15 mouse cellular contexts compared by ENCODE assay signal in genomic region chr10:19168362-19168761, GRCm38 (mm10).
DNase-seq lines count a peak whose midpoint lies in the region; ATAC-seq lines count a peak whose summit lies in the region.
"Had no signal": no experiment of that assay in that cellular context is flagged by ENCODE, and none has a peak within 500 bp of the region (broad histone marks: within the 10 kb centered on the region; RNA-seq: fewer than 3 reads in every experiment).

No protein-coding gene starts in this region.

- no peaks in the 10 kb centered on the region for H3K27me3 ChIP-seq in heart, embryonic 10.5 days (ENCODE audit: insufficient read depth, poor library complexity, severe bottlenecking)
- no peaks in the 10 kb centered on the region for H3K27me3 ChIP-seq in hindbrain, embryonic 10.5 days (ENCODE audit: insufficient read depth, poor library complexity, severe bottlenecking)
- H3K27me3 ChIP-seq in hindbrain, embryonic 11.5 days (ENCODE audit: control insufficient read depth, insufficient read depth, low read length): no peaks in the 10 kb centered on the region
- H3K27me3 ChIP-seq in embryonic facial prominence, embryonic 14.5 days (replicated peaks; ENCODE audit: control insufficient read depth, insufficient read depth, low read length): no peaks in the 10 kb centered on the region
- H3K27me3 ChIP-seq: midbrain, embryonic 12.5 days had no signal

- no peak for DNase-seq in heart, embryonic 10.5 days (ENCODE audit: low spot score)
- no peak for DNase-seq in heart, adult 9 months (ENCODE audit: low spot score in 2 of 2)
- no peak for DNase-seq in hindbrain, embryonic 10.5 days (ENCODE audit: low spot score)
- no peak for DNase-seq in hindbrain, embryonic 11.5 days (ENCODE audit: low spot score)
- peak; percentile 37 for DNase-seq in 3T3-L1 (ENCODE audit: low read depth, low spot score)
- no peak for DNase-seq in embryonic facial prominence, embryonic 14.5 days (ENCODE audit: low spot score)
- DNase-seq in ovary, adult 18-20 months (ENCODE audit: low spot score): no peak
- DNase-seq: cerebellum, adult 9-11 months; gastrocnemius, postnatal 36 days; left cerebral cortex, postnatal 4 days had no signal

- WGBS in heart, embryonic 10.5 days: 73% methylated on average over 5 of the region's 5 CpGs
- 81% methylated on average over 5 of the region's 5 CpGs for WGBS in hindbrain, embryonic 10.5 days
- WGBS in hindbrain, embryonic 11.5 days: 90% methylated on average over 5 of the region's 5 CpGs
- 84% methylated on average over 5 of the region's 5 CpGs for WGBS in embryonic facial prominence, embryonic 14.5 days

- no peak for ATAC-seq in hindbrain, embryonic 11.5 days (ENCODE audit: low FRiP score)
- 0 out of 2 replicates have a peak, but pooled peaks have one; percentile 13 for ATAC-seq in embryonic facial prominence, embryonic 14.5 days (ENCODE audit: low read depth)
- ATAC-seq: hindbrain, embryonic 16.5 days had no signal

- H3K27ac ChIP-seq in heart, embryonic 10.5 days: peak overlapping the region; percentile 85
- H3K27ac ChIP-seq in hindbrain, embryonic 10.5 days: peak overlapping the region; percentile 72
- H3K27ac ChIP-seq in hindbrain, embryonic 11.5 days (ENCODE audit: low read depth, low read length): no peak overlapping the region
- no peak overlapping the region for H3K27ac ChIP-seq in embryonic facial prominence, embryonic 14.5 days (replicated peaks; ENCODE audit: low read depth, low read length)
- H3K27ac ChIP-seq: kidney, postnatal 0 days; layer of hippocampus, adult 2 months; liver, embryonic 14.5 days; midbrain, embryonic 12.5 days had no signal

- H3K4me3 ChIP-seq in heart, embryonic 10.5 days: no peak overlapping the region
- no peak overlapping the region for H3K4me3 ChIP-seq in hindbrain, embryonic 10.5 days
- H3K4me3 ChIP-seq in hindbrain, embryonic 11.5 days (ENCODE audit: low read depth, low read length): no peak overlapping the region
- H3K4me3 ChIP-seq in embryonic facial prominence, embryonic 14.5 days (ENCODE audit: low read depth, low read length): no peak overlapping the region
- H3K4me3 ChIP-seq: layer of hippocampus, adult 2 months; midbrain, embryonic 12.5 days had no signal

- no peaks in the 10 kb centered on the region for H3K9me3 ChIP-seq in heart, embryonic 10.5 days
- no peaks in the 10 kb centered on the region for H3K9me3 ChIP-seq in hindbrain, embryonic 10.5 days
- no peaks in the 10 kb centered on the region for H3K9me3 ChIP-seq in hindbrain, embryonic 11.5 days (ENCODE audit: control insufficient read depth, low read length)
- H3K9me3 ChIP-seq in embryonic facial prominence, embryonic 14.5 days (ENCODE audit: control insufficient read depth, low read length): no peaks in the 10 kb centered on the region
- H3K9me3 ChIP-seq: midbrain, embryonic 12.5 days had no signal

- no peak overlapping the region for H3K4me2 ChIP-seq in hindbrain, embryonic 11.5 days (replicated peaks; ENCODE audit: low read depth, low read length)
- no peak overlapping the region for H3K4me2 ChIP-seq in embryonic facial prominence, embryonic 14.5 days (ENCODE audit: low read depth, low read length)
- H3K4me2 ChIP-seq: midbrain, embryonic 12.5 days had no signal

- H3K4me1 ChIP-seq in heart, embryonic 10.5 days: peaks cover 30% of the 10 kb centered on the region
- H3K4me1 ChIP-seq in hindbrain, embryonic 10.5 days (replicated peaks): peaks cover 18% of the 10 kb centered on the region
- no peaks in the 10 kb centered on the region for H3K4me1 ChIP-seq in hindbrain, embryonic 11.5 days (replicated peaks; ENCODE audit: control insufficient read depth, insufficient read depth, low read length)
- H3K4me1 ChIP-seq in embryonic facial prominence, embryonic 14.5 days (ENCODE audit: control insufficient read depth, insufficient read depth, low read length): peaks cover 11% of the 10 kb centered on the region

- no peak overlapping the region for H3K9ac ChIP-seq in hindbrain, embryonic 11.5 days (ENCODE audit: low read depth, low read length)
- H3K9ac ChIP-seq in embryonic facial prominence, embryonic 14.5 days (ENCODE audit: low read depth, low read length): no peak overlapping the region
- H3K9ac ChIP-seq: liver, embryonic 14.5 days; midbrain, embryonic 12.5 days had no signal

- no peaks in the 10 kb centered on the region for H3K36me3 ChIP-seq in heart, embryonic 10.5 days
- H3K36me3 ChIP-seq in hindbrain, embryonic 10.5 days: no peaks in the 10 kb centered on the region
- H3K36me3 ChIP-seq in hindbrain, embryonic 11.5 days (ENCODE audit: control insufficient read depth, insufficient read depth, low read length): no peaks in the 10 kb centered on the region
- H3K36me3 ChIP-seq in embryonic facial prominence, embryonic 14.5 days (ENCODE audit: control insufficient read depth, insufficient read depth, low read length): no peaks in the 10 kb centered on the region
- H3K36me3 ChIP-seq: midbrain, embryonic 12.5 days had no signal

Comparison
In these comparisons a context has a peak if more than half of its experiments do, and no peak if none do; other contexts are left out.
1. H3K27ac ChIP-seq: peak in heart, embryonic 10.5 days (single experiment) and hindbrain, embryonic 10.5 days (single experiment); none in hindbrain, embryonic 11.5 days (single experiment) and embryonic facial prominence, embryonic 14.5 days (single experiment).